Mouse (Mus musculus): Measurements from ENCODE around the gene Itpr1. TPM values are rescaled to one million over a fixed set of nuclear protein-coding genes. Genes with fewer than 3 reads are reported as not detected.

Gene Itpr1
- total RNA-seq, 2 experiments from 2014 or later = 10.1 to 14.0 TPM

- ATAC-seq (replicated peaks; ENCODE audit: low FRiP score, poor library complexity, severe bottlenecking) = no peak
Observed at GRCm38 (mm10) chr6:108418218-108418617, 205.3 kb downstream of the Itpr1 start.

- no peak for ATAC-seq (replicated peaks; ENCODE audit: low FRiP score, poor library complexity, severe bottlenecking)
Observed at GRCm38 (mm10) chr6:108424749-108425584, 212.1 kb downstream of the Itpr1 start.

GRCm38 (mm10) chr6:108426789-108427188 lies 213.9 kb downstream of the Itpr1 start:
- no peak for ATAC-seq (replicated peaks; ENCODE audit: low FRiP score, poor library complexity, severe bottlenecking)

GRCm38 (mm10) chr6:108428383-108428782 lies 215.5 kb downstream of the Itpr1 start:
- ATAC-seq (replicated peaks; ENCODE audit: low FRiP score, poor library complexity, severe bottlenecking) = no peak

GRCm38 (mm10) chr6:108429950-108430349 lies 217.1 kb downstream of the Itpr1 start:
- no peak for ATAC-seq (replicated peaks; ENCODE audit: low FRiP score, poor library complexity, severe bottlenecking)

- no peak for ATAC-seq (replicated peaks; ENCODE audit: low FRiP score, poor library complexity, severe bottlenecking)
Observed at GRCm38 (mm10) chr6:108431193-108431592, 218.3 kb downstream of the Itpr1 start.

GRCm38 (mm10) chr6:108432836-108433235 lies 219.9 kb downstream of the Itpr1 start:
- ATAC-seq (replicated peaks; ENCODE audit: low FRiP score, poor library complexity, severe bottlenecking) = no peak

- ATAC-seq (replicated peaks; ENCODE audit: low FRiP score, poor library complexity, severe bottlenecking) = no peak
Observed at GRCm38 (mm10) chr6:108434816-108435215, 221.9 kb downstream of the Itpr1 start.

GRCm38 (mm10) chr6:108435467-108435866 lies 222.6 kb downstream of the Itpr1 start:
- ATAC-seq (replicated peaks; ENCODE audit: low FRiP score, poor library complexity, severe bottlenecking) = no peak

GRCm38 (mm10) chr6:108436608-108437007 lies 223.7 kb downstream of the Itpr1 start:
- no peak for ATAC-seq (replicated peaks; ENCODE audit: low FRiP score, poor library complexity, severe bottlenecking)

- no peak for ATAC-seq (replicated peaks; ENCODE audit: low FRiP score, poor library complexity, severe bottlenecking)
Observed at GRCm38 (mm10) chr6:108441290-108441689, 228.4 kb downstream of the Itpr1 start.

- no peak for ATAC-seq (replicated peaks; ENCODE audit: low FRiP score, poor library complexity, severe bottlenecking)
Observed at GRCm38 (mm10) chr6:108442291-108442690, 229.4 kb downstream of the Itpr1 start.

- ATAC-seq (replicated peaks; ENCODE audit: low FRiP score, poor library complexity, severe bottlenecking) = no peak
Observed at GRCm38 (mm10) chr6:108444435-108444834, 231.5 kb downstream of the Itpr1 start.

GRCm38 (mm10) chr6:108445006-108445405 lies 232.1 kb downstream of the Itpr1 start:
- no peak for ATAC-seq (replicated peaks; ENCODE audit: low FRiP score, poor library complexity, severe bottlenecking)

- no peak for ATAC-seq (replicated peaks; ENCODE audit: low FRiP score, poor library complexity, severe bottlenecking)
Observed at GRCm38 (mm10) chr6:108446766-108447165, 233.9 kb downstream of the Itpr1 start.

- no peak for ATAC-seq (replicated peaks; ENCODE audit: low FRiP score, poor library complexity, severe bottlenecking)
Observed at GRCm38 (mm10) chr6:108447179-108447845, 234.4 kb downstream of the Itpr1 start.

GRCm38 (mm10) chr6:108448016-108448735 lies 235.3 kb downstream of the Itpr1 start:
- no peak for ATAC-seq (replicated peaks; ENCODE audit: low FRiP score, poor library complexity, severe bottlenecking)

- ATAC-seq (replicated peaks; ENCODE audit: low FRiP score, poor library complexity, severe bottlenecking) = no peak
Observed at GRCm38 (mm10) chr6:108448864-108449263, 236.0 kb downstream of the Itpr1 start.

- no peak for ATAC-seq (replicated peaks; ENCODE audit: low FRiP score, poor library complexity, severe bottlenecking)
Observed at GRCm38 (mm10) chr6:108451536-108451935, 238.6 kb downstream of the Itpr1 start.

GRCm38 (mm10) chr6:108453618-108454017 lies 240.7 kb downstream of the Itpr1 start:
- ATAC-seq (replicated peaks; ENCODE audit: low FRiP score, poor library complexity, severe bottlenecking) = no peak

Data from erythroblast, adult 5-6 weeks (primary cell).